Mouse (Mus musculus): ENCODE data around the gene Ccdc88c. TPM values are rescaled to one million over a fixed set of nuclear protein-coding genes. Genes with fewer than 3 reads are reported as not detected.

Gene Ccdc88c
- polyA plus RNA-seq, 1 experiment = 18.0 TPM

DNA sequence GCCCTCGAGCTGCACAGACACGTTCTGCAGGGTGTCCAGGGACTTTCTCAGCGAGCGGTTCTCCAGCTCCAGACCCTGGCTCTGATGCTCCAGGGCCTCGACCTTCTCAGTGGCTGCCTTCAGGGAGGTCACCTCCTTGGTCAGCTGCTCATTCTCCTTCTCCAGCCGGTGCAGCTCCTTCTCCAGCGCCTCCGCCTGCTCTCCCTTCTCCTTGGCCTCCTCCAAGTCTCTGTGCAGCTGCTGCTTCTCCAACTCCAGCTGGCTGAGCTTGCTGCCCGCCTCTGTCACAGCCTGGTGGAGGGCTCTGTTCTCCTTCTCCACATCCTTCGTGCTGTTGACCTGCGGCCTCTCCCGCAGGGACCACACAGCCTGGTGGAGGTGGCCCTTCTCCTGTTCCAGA, 83.4 kb downstream of the Ccdc88c start:
- no peak for TF ChIP-seq SRF (IDR thresholded peaks at IDR 0.05; ENCODE audit: control insufficient read depth, insufficient read length, low read depth)
- TF ChIP-seq USF1 (IDR thresholded peaks at IDR 0.05; ENCODE audit: low read depth) = no peak
- TF ChIP-seq TCF12 (IDR thresholded peaks at IDR 0.05; ENCODE audit: insufficient read depth, poor library complexity, severe bottlenecking) = no peak
- H3K27me3 ChIP-seq (ENCODE audit: control insufficient read depth, insufficient read depth, insufficient read length) = no peaks in the 10 kb centered on the region
- no peak overlapping the region for H3K4me3 ChIP-seq
- H3K36me3 ChIP-seq (ENCODE audit: control insufficient read depth, insufficient read depth) = peaks cover 21% of the 10 kb centered on the region
- no peak overlapping the region for H3K4me2 ChIP-seq (ENCODE audit: low read depth)
- H3K79me2 ChIP-seq (ENCODE audit: control insufficient read depth, insufficient read depth) = no peaks in the 10 kb centered on the region
- H3ac ChIP-seq (ENCODE audit: control insufficient read depth, insufficient read length) = no peak overlapping the region

DNA sequence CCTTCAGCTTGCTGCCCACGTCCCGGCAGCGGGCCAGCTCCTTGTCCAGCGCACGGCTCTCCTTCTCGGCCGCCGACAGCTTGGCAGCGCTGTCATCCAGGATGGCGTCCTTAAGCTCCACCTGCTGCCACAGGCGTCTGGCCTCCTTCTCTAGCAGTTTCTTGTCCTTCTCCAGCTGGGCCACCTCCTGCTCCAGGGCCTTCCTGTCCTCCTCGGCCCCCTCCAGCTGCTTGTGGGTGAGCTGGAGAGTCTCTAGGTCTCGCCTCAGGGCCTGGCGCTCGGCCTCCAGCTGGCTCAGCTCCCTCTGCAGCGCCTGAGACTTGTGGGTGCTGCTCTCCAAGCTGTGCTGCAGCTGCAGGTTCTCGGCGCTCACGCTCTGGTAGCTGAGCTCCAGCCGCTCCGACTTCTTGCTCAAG, 83.9 kb downstream of the Ccdc88c start:
- no peak overlapping the region for H3K4me3 ChIP-seq
- TF ChIP-seq SRF (IDR thresholded peaks at IDR 0.05; ENCODE audit: control insufficient read depth, insufficient read length, low read depth) = no peak
- no peak overlapping the region for H3ac ChIP-seq (ENCODE audit: control insufficient read depth, insufficient read length)

DNA sequence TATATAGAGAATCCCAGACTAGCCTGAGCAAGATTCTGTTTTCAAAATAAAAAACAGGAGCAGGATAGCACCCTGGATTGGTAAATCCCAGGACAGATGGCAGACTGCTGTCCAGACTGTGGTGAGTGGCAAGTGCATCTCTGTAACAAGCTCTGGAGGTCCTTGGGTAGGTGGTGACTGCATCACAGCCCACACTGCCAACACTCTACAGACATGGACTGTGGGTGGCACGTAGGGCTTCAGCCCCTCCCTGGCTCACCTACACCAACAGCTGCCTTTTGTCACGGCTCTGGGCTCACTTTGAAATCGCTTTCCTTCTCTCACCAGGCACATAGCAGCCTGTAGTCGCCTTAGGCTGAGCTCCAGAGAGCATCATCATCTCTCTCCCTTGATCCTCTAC, 85.7 kb downstream of the Ccdc88c start:
- Histone ChIP-seq H3ac (ENCODE audit: control insufficient read depth, insufficient read length) (no peak overlapping the region), H3K79me2 (ENCODE audit: control insufficient read depth, insufficient read depth) (no peaks in the 10 kb centered on the region), H3K4me2 (ENCODE audit: low read depth) (no peak overlapping the region), H3K4me3 (no peak overlapping the region), H3K27me3 (ENCODE audit: control insufficient read depth, insufficient read depth, insufficient read length) (no peaks in the 10 kb centered on the region), H3K36me3 (ENCODE audit: control insufficient read depth, insufficient read depth) (peaks cover 21% of the 10 kb centered on the region)
- no peak for TF ChIP-seq REST (IDR thresholded peaks at IDR 0.05; ENCODE audit: insufficient read depth, insufficient read length)

More for the DNA sequence above, 83.9 kb downstream of the Ccdc88c start:
- Histone ChIP-seq H3K4me2 (ENCODE audit: low read depth) (no peak overlapping the region), H3K79me2 (ENCODE audit: control insufficient read depth, insufficient read depth) (no peaks in the 10 kb centered on the region), H3K27me3 (ENCODE audit: control insufficient read depth, insufficient read depth, insufficient read length) (no peaks in the 10 kb centered on the region), H3K36me3 (ENCODE audit: control insufficient read depth, insufficient read depth) (peaks cover 23% of the 10 kb centered on the region)

DNA sequence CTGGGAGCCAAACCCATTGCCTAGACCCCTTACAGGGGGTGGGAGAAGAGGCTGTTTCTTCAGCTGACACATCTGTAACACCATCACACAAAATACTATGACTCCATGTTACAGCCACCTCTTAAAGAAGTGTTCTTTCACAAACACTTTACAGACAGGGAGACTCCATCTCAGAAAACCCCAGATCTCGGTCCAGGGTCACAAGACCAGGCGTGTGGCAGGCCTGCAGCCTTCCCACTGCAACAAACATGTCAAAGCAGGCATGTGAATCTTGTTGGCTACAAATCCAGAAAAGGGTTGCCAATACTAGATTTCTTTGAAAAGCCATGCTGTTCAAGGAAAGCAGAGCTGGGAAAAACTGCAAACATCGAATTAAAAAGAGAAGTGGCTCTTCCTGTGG, 87.5 kb downstream of the Ccdc88c start:
- Histone ChIP-seq H3K27me3 (ENCODE audit: control insufficient read depth, insufficient read depth, insufficient read length) (no peaks in the 10 kb centered on the region), H3K36me3 (ENCODE audit: control insufficient read depth, insufficient read depth) (peaks cover 13% of the 10 kb centered on the region), H3ac (ENCODE audit: control insufficient read depth, insufficient read length) (no peak overlapping the region), H3K79me2 (ENCODE audit: control insufficient read depth, insufficient read depth) (no peaks in the 10 kb centered on the region), H3K4me3 (no peak overlapping the region), H3K4me2 (ENCODE audit: low read depth) (no peak overlapping the region)
- TF ChIP-seq USF1 (IDR thresholded peaks at IDR 0.05; ENCODE audit: low read depth) (no peak), MYOD1 (IDR thresholded peaks at IDR 0.05; ENCODE audit: control insufficient read depth in 1 of 3, insufficient read length in 2 of 3, low read depth in 2 of 3) (no peak), MAX (IDR thresholded peaks at IDR 0.05; ENCODE audit: low read depth) (no peak), TCF12 (IDR thresholded peaks at IDR 0.05; ENCODE audit: insufficient read depth, poor library complexity, severe bottlenecking) (no peak), CEBPB (IDR thresholded peaks at IDR 0.05; ENCODE audit: insufficient read depth, poor library complexity, severe bottlenecking) (no peak), REST (IDR thresholded peaks at IDR 0.05; ENCODE audit: insufficient read depth, insufficient read length) (no peak), SRF (IDR thresholded peaks at IDR 0.05; ENCODE audit: control insufficient read depth, insufficient read length, low read depth) (no peak), MYOG (IDR thresholded peaks at IDR 0.05; ENCODE audit: control insufficient read depth in 1 of 3, insufficient read depth in 1 of 3, insufficient read length in 2 of 3, low read depth in 2 of 3) (no peak), POLR2A (IDR thresholded peaks at IDR 0.05; ENCODE audit: insufficient read length, low read depth) (no peak), TCF3 (IDR thresholded peaks at IDR 0.05; ENCODE audit: insufficient read length, low read depth) (no peak), E2F4 (IDR thresholded peaks at IDR 0.05; ENCODE audit: insufficient read depth) (no peak), POLR2AphosphoS2 (IDR thresholded peaks at IDR 0.05; ENCODE audit: insufficient read length, low read depth) (no peak)

DNA sequence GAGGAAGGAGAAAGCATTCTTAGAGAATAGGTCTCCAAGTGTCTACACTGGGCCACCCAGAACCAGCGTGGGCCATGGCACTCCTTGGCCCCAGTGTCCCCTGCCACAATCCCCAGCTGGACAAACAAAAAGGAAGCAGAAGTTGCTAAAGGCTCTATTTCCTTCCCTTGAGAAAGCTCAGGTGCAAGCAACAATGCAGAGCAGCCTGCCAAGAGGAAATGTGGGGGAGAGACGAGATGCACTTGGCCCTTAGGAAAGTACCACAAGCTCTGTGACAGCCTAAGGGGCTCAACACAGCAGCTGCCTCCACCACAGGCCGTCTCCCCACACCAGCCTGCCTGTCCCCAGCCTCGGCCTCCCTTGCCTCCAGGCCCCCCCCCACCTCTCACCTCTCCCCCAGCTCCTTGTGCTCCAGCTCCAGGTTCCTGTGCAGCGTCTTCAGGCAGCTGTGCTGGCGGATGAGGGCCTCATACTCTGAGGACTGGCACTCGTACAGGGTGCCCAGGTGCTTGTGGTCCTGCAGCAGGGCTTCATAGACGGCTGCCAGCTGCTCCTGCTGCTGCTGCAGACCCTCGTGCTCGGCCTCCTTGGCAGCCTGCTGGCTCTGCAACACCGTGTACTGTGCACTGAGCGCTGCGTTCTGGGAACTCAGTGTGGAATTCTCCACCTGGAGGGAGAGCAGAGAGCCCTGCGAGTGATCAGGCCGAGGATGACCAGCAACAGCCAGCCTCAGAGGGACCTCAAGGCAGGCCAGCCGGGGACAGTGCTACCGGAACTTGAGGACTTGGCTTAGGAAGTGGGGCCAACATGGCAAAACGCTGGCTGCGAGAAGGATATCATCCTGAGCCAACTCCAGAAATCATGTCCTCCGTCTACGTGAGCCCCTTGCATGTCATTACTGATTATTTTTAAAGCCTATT, 91.2 kb downstream of the Ccdc88c start:
- no peak overlapping the region for H3ac ChIP-seq (ENCODE audit: control insufficient read depth, insufficient read length)
- no peak overlapping the region for H3K4me2 ChIP-seq (ENCODE audit: low read depth)
- no peaks in the 10 kb centered on the region for H3K27me3 ChIP-seq (ENCODE audit: control insufficient read depth, insufficient read depth, insufficient read length)
- peaks cover 16% of the 10 kb centered on the region for H3K36me3 ChIP-seq (ENCODE audit: control insufficient read depth, insufficient read depth)
- H3K79me2 ChIP-seq (ENCODE audit: control insufficient read depth, insufficient read depth) = no peaks in the 10 kb centered on the region
- TF ChIP-seq MYOD1 (IDR thresholded peaks at IDR 0.05; ENCODE audit: control insufficient read depth in 1 of 3, insufficient read length in 2 of 3, low read depth in 2 of 3) (peak in 1 of 3 experiments; percentile 2), USF1 (IDR thresholded peaks at IDR 0.05; ENCODE audit: low read depth) (no peak), TCF12 (IDR thresholded peaks at IDR 0.05; ENCODE audit: insufficient read depth, poor library complexity, severe bottlenecking) (no peak), CEBPB (IDR thresholded peaks at IDR 0.05; ENCODE audit: insufficient read depth, poor library complexity, severe bottlenecking) (no peak), TCF3 (IDR thresholded peaks at IDR 0.05; ENCODE audit: insufficient read length, low read depth) (no peak), E2F4 (IDR thresholded peaks at IDR 0.05; ENCODE audit: insufficient read depth) (no peak), REST (IDR thresholded peaks at IDR 0.05; ENCODE audit: insufficient read depth, insufficient read length) (no peak)
- no peak overlapping the region for H3K4me3 ChIP-seq
